Mouse (Mus musculus) bone marrow, adult 2 months (tissue): ENCODE data around the gene Pdss2. TPM values are rescaled to one million over a fixed set of nuclear protein-coding genes. Genes with fewer than 3 reads are reported as not detected.

Source experiments
- H3K27ac ChIP-seq: fragments of 200-500 bp; 2 replicates; pipeline ENCODE4 v1.5.1; 2012; ENCODE audit warnings: low read depth, mild to moderate bottlenecking, control low read depth, inconsistent platforms, low read length; ENCODE audit not compliant: control insufficient read depth, poor library complexity, insufficient read depth
- H3K4me1 ChIP-seq: fragments of 200-500 bp; 2 replicates; pipeline ENCODE4 v1.6.1; 2011; ENCODE audit warnings: low read length; ENCODE audit not compliant: control insufficient read depth, insufficient read depth
- H3K4me3 ChIP-seq: fragments of 200-500 bp; replicated peaks from 2 replicates; pipeline ENCODE3; 2011; ENCODE audit warnings: mild to moderate bottlenecking, low read depth, low read length, control low read depth; ENCODE audit not compliant: control insufficient read depth
- CTCF ChIP-seq: fragments of 200-500 bp; IDR thresholded peaks from 2 replicates; pipeline ENCODE4 v1.5.1; 2011; ENCODE audit warnings: low read length, control low read depth; ENCODE audit not compliant: control insufficient read depth, insufficient read depth
- POLR2A ChIP-seq: fragments of 200-500 bp; IDR thresholded peaks from 2 replicates; pipeline ENCODE4 v1.6.1; 2011; ENCODE audit warnings: low read depth, mild to moderate bottlenecking, control low read depth, low read length, borderline replicate concordance; ENCODE audit not compliant: control insufficient read depth
- WGBS: fragments of 180-500 bp; shearing (Covaris S2); methylation state at CpG from one replicate; pipeline ENCODE4 v1.1.7; 2018; 5-methylcytosine and 5-hydroxymethylcytosine counted together
- polyA plus RNA-seq: library from polyadenylated mRNA; stranded (reverse); fragments of >200 nt; gene quantifications from 2 replicates; pipeline ENCODE4 v1.2.4, GENCODE M21; 2011; ENCODE audit warnings: low replicate concordance; ENCODE audit not compliant: missing spikeins, insufficient read depth, insufficient read length

Gene Pdss2
- polyA plus RNA-seq, 1 experiment = 10.9 TPM

GRCm38 (mm10) chr10:43330691-43331090, 109.4 kb downstream of the Pdss2 start:
- WGBS = 27% methylated on average over 4 of the region's 4 CpGs
- TF ChIP-seq POLR2A (no peak), CTCF (no peak)
- no peak overlapping the region for H3K4me3 ChIP-seq
- no peak overlapping the region for H3K27ac ChIP-seq
- H3K4me1 ChIP-seq = peaks cover 2% of the 10 kb centered on the region; the same call in 1 of the 2 replicates

DNA sequence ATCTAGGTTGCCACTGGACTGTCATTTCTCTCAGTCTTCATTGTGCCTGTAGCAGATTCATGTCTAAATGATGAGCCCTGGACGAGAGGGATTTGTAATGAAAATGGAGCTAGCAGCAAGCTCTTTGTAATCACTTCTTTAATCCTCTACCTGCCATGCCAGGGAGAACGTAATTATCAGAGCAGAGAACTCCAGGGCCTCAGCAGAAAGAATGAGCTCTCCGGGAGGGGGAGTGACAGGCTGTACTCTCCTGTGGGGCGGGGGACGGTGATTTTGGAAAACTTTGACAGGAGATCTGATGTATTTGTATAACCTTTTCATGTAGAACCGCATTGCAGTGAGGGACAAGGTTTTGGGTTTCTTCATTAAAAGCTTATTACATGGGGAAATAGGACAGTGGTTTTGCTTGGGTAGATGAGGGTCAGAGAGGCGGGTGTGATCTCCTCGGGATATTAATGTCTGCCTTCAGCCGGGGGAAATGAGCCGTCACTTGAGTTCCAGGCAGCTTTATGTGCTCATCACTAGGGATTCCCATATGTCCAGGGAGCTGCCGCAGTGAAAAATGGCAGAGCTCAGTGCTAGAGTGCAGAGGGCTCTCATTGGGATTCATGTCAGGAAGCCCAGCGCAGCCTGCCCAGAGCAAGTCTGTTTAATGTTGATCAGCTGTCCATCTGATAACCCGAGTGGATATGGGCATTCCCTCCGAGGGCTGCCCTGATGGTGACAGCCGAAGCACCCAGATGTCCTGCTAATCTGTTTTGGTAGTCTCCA, 110.8 kb downstream of the Pdss2 start:
- Histone ChIP-seq H3K4me1 (peaks cover 2% of the 10 kb centered on the region; the same call in 1 of the 2 replicates), H3K27ac (no peak overlapping the region), H3K4me3 (no peak overlapping the region)
- no peak for TF ChIP-seq CTCF
- 78% methylated on average over 15 of the region's 15 CpGs for WGBS

- Histone ChIP-seq H3K4me3 (no peak overlapping the region), H3K27ac (no peak overlapping the region), H3K4me1 (no peaks in the 10 kb centered on the region)
- WGBS = 88% methylated on average over 4 of the region's 4 CpGs
- TF ChIP-seq CTCF (no peak), POLR2A (no peak)
Observed at GRCm38 (mm10) chr10:43335874-43336273, 114.6 kb downstream of the Pdss2 start.

DNA sequence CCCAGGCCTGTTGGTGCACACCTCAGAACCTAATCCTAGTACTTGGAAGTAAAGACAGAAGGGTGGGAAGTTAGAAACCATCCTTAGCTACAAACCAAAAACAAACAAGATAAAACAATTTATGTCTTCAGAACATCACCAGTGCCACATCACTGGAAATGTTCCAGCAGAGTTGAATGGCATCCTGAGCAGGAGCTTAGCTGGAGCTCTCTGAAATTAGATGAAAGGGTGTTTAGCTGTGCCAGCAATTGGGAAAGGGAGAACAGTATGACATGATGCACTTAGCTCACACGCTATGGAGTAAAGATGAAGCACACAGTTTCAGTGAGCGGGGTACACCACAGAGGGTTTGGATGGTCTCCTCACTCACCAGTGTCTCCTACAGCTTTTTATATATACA, 115.8 kb downstream of the Pdss2 start:
- Histone ChIP-seq H3K27ac (no peak overlapping the region), H3K4me3 (no peak overlapping the region), H3K4me1 (no peaks in the 10 kb centered on the region)
- WGBS = 94% methylated on average over 2 of the region's 2 CpGs
- TF ChIP-seq POLR2A (no peak), CTCF (no peak)

- 45% methylated on average over 10 of the region's 10 CpGs for WGBS
- Histone ChIP-seq H3K4me3 (no peak overlapping the region), H3K4me1 (no peaks in the 10 kb centered on the region), H3K27ac (no peak overlapping the region)
- TF ChIP-seq POLR2A = no peak
Observed at GRCm38 (mm10) chr10:43339811-43340210, 118.5 kb downstream of the Pdss2 start.

DNA sequence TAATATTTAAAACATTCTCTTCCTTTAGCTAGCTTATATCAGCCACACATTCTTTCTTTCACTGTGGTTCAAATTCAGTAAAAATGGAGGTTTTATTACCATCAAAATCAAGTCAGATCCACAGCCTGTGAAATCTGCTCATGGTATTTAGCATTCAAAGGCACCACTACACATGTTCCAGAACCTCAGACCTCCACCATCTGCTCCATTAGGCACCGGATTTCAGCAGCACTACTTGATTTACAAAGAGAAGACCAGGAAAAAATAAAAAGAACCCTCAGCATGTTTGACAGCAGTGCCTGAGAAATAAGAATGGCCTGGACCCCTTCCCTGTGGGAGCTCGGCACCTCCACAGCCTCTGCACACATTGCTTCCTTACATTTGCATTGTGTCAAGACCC, 128.4 kb downstream of the Pdss2 start:
- H3K4me3 ChIP-seq = no peak overlapping the region
- 84% methylated on average over 2 of the region's 2 CpGs for WGBS
- H3K27ac ChIP-seq = no peak overlapping the region
- no peaks in the 10 kb centered on the region; the same call in 1 of the 2 replicates for H3K4me1 ChIP-seq
- TF ChIP-seq CTCF = no peak

DNA sequence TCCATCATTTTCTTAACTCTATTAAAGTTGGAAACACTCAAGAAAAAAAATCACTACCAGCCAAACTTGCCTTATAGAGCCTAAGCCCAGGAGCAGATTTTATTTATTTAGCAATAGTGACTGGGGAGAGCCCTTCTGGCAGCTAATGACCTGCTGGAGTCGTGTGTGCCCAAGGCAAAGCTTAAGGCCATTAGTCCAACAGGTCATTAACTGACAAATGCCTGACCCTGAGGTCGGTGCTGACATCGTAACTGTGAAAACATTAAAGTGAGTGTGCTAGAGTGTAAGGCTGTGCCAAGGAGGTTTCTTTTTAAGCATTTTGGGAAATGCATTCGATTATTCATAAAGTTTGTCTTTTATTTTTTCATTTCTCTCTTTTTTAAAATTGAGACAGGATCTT, 136.6 kb downstream of the Pdss2 start:
- TF ChIP-seq POLR2A = no peak
- Histone ChIP-seq H3K4me1 (no peaks in the 10 kb centered on the region), H3K27ac (no peak overlapping the region), H3K4me3 (no peak overlapping the region)
- 90% methylated on average over 4 of the region's 4 CpGs for WGBS

- H3K4me1 ChIP-seq = no peaks in the 10 kb centered on the region
Observed at GRCm38 (mm10) chr10:43362947-43363346, 141.7 kb downstream of the Pdss2 start.

GRCm38 (mm10) chr10:43363431-43363851, 142.2 kb downstream of the Pdss2 start:
- no peak for TF ChIP-seq CTCF
- TF ChIP-seq POLR2A = no peak
- H3K4me3 ChIP-seq = no peak overlapping the region
- no peak overlapping the region for H3K27ac ChIP-seq
- 93% methylated on average over 5 of the region's 5 CpGs for WGBS
- H3K4me1 ChIP-seq = no peaks in the 10 kb centered on the region

More at GRCm38 (mm10) chr10:43362947-43363346, 141.7 kb downstream of the Pdss2 start:
- no peak overlapping the region for H3K27ac ChIP-seq
- WGBS = 82% methylated on average over 6 of the region's 6 CpGs
- no peak overlapping the region for H3K4me3 ChIP-seq
- no peak for TF ChIP-seq POLR2A
- no peak for TF ChIP-seq CTCF
